Mouse (Mus musculus) 3134 (cell line): ENCODE data around the gene Prkci.

ENCODE experiments used
- DNase-seq: peaks from one replicate; pipeline ENCODE4 v3.0.0-alpha.2; 2011; ENCODE audit warnings: low spot score; ENCODE audit not compliant: insufficient read length; ENCODE audit errors: extremely low read depth

The Prkci gene

GRCm38 (mm10) chr3:30995283-30995898 lies at the start of gene Prkci:
Prkci (plus strand) TSS chr3:30995747.
- DNase-seq, result peak; percentile 91

GRCm38 (mm10) chr3:30951652-30952051 lies 43.9 kb upstream of the Prkci start:
- no peak for DNase-seq

- no peak for DNase-seq
Measured at GRCm38 (mm10) chr3:30952273-30953070, 43.1 kb upstream of the Prkci start.

- no peak for DNase-seq
Measured at GRCm38 (mm10) chr3:30956327-30956726, 39.2 kb upstream of the Prkci start.

GRCm38 (mm10) chr3:30958709-30959108 lies 36.8 kb upstream of the Prkci start:
- no peak for DNase-seq

GRCm38 (mm10) chr3:30959868-30960831 lies 35.4 kb upstream of the Prkci start:
- DNase-seq, result no peak

- DNase-seq, result no peak
Measured at GRCm38 (mm10) chr3:30963100-30963499, 32.4 kb upstream of the Prkci start.

- DNase-seq, result no peak
Measured at GRCm38 (mm10) chr3:30964216-30964615, 31.3 kb upstream of the Prkci start.

- no peak for DNase-seq
Measured at GRCm38 (mm10) chr3:30965644-30966043, 29.9 kb upstream of the Prkci start.

- DNase-seq, result peak; percentile 81
Measured at GRCm38 (mm10) chr3:30968531-30969092, 26.9 kb upstream of the Prkci start.

GRCm38 (mm10) chr3:30969104-30969581 lies 26.4 kb upstream of the Prkci start, which contains the start of gene Phc3:
Phc3 (minus strand) TSS chr3:30969415.
- DNase-seq, result peak; percentile 89

- DNase-seq, result no peak
Measured at GRCm38 (mm10) chr3:30975102-30975754, 20.3 kb upstream of the Prkci start.

- no peak for DNase-seq
Measured at GRCm38 (mm10) chr3:30976991-30977603, 18.4 kb upstream of the Prkci start.

- DNase-seq, result peak; percentile 69
Measured at GRCm38 (mm10) chr3:30981616-30982380, 13.7 kb upstream of the Prkci start.

- DNase-seq, result no peak
Measured at GRCm38 (mm10) chr3:30982924-30983536, 12.5 kb upstream of the Prkci start.

GRCm38 (mm10) chr3:30987396-30988318 lies 7.9 kb upstream of the Prkci start:
- DNase-seq, result no peak

GRCm38 (mm10) chr3:30992161-30992560 lies 3.4 kb upstream of the Prkci start:
- no peak for DNase-seq
